Mouse (Mus musculus) brain, embryonic 14.5 days (tissue): ENCODE data around the gene 4921536K21Rik.

Experiments
- CTCF ChIP-seq: fragments of 200-500 bp; IDR thresholded peaks from 2 replicates; pipeline ENCODE4 v1.5.1; 2012; ENCODE audit warnings: inconsistent platforms, mild to moderate bottlenecking, moderate library complexity, borderline replicate concordance; ENCODE audit not compliant: insufficient read depth, insufficient read length; ENCODE audit errors: extremely low read depth
- POLR2A ChIP-seq: fragments of 200-500 bp; IDR thresholded peaks from 2 replicates; pipeline ENCODE4 v1.6.1; 2012; ENCODE audit warnings: mild to moderate bottlenecking, inconsistent platforms, borderline replicate concordance; ENCODE audit not compliant: poor library complexity, insufficient read depth, insufficient read length, severe bottlenecking; ENCODE audit errors: extremely low read depth

DNA sequence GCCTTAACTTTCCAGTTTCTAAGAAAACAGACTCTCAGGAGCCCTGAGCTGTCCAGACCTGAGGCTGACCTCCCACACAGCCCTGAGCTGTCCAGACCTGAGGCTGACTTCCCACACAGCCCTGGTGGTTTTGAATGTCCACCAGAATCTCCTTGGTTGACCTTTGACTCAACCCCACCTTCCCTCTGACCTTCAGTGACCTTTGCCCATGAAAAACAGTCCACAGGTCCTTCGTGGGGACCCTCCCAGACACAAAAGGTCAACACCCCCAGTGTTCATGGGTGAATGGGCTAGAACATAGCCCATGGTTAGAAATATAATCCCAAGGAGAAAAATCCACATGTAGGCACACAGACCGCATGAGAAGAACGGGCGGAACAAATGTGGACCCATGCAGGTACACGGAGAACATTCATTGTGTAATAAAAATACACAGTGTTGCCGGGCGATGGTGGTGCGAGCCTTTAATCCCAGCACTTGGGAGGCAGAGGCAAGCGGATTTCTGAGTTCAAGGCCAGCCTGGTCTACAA, 38.9 kb upstream of the 4921536K21Rik start:
- TF ChIP-seq CTCF = no peak
- no peak for TF ChIP-seq POLR2A
